Mouse (Mus musculus): Measurements from ENCODE around the gene Gpr89. TPM values are rescaled to one million over a fixed set of nuclear protein-coding genes. Genes with fewer than 3 reads are reported as not detected.

The Gpr89 gene
- polyA plus RNA-seq, 1 experiment from 2014 or later: 41.5 TPM

DNA sequence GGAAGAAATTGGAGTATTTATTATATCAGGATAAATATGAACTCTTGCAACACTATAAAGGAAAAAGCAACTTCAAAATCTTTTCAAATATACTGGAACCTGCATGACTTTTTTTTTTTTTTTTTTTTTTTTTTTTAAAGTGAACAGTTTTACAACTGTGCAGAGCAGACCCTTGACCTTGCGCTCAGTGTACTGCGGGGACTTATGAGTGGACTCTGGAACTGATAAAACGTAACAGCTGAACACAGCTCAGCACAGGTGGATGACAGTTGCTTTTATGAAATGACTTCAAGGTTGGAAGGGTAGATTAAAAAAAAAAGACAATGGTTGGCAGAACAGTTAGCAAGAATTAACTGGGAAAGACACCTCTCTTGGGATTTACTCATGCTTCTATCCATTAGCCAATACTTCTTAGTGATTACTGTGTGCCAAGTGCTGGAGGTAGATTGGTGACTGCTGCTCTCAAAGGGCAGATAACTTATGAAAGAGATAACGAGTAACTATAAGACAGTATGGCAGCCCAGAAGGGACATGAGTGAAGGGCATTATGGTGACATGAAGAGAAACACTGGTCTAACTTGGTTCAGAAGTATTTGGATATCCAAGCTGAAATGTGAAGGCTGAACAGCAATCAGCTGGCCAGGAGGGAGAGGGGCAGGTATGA, 2.7 kb downstream of the Gpr89 start:
- no peak for ATAC-seq (ENCODE audit: low FRiP score, low read depth)
- 84% methylated on average over 4 of the region's 4 CpGs for WGBS

GRCm38 (mm10) chr3:96883690-96884089, 21.5 kb downstream of the Gpr89 start:
- Histone ChIP-seq H3K27ac (no peak overlapping the region), H3K36me3 (peaks cover 61% of the 10 kb centered on the region), H3K4me2 (replicated peaks) (no peak overlapping the region), H3K4me1 (no peaks in the 10 kb centered on the region), H3K4me3 (no peak overlapping the region), H3K27me3 (no peaks in the 10 kb centered on the region), H3K9me3 (no peaks in the 10 kb centered on the region), H3K9ac (no peak overlapping the region)
- ATAC-seq (ENCODE audit: low FRiP score, low read depth): no peak
- WGBS: 95% methylated on average over 7 of the region's 7 CpGs

More for the DNA sequence above, 2.7 kb downstream of the Gpr89 start:
- H3K4me1 ChIP-seq: peaks cover 7% of the 10 kb centered on the region
- H3K4me2 ChIP-seq (replicated peaks): no peak overlapping the region
- H3K36me3 ChIP-seq: peaks cover 8% of the 10 kb centered on the region
- peaks cover 15% of the 10 kb centered on the region for H3K27me3 ChIP-seq
- H3K27ac ChIP-seq: no peak overlapping the region
- H3K9ac ChIP-seq: no peak overlapping the region
- H3K4me3 ChIP-seq: no peak overlapping the region
- H3K9me3 ChIP-seq: no peaks in the 10 kb centered on the region

GRCm38 (mm10) chr3:96882061-96882849, 22.9 kb downstream of the Gpr89 start:
- no peaks in the 10 kb centered on the region for H3K27me3 ChIP-seq
- peaks cover 60% of the 10 kb centered on the region for H3K36me3 ChIP-seq
- no peaks in the 10 kb centered on the region for H3K4me1 ChIP-seq
- no peak overlapping the region for H3K4me3 ChIP-seq
- H3K4me2 ChIP-seq (replicated peaks): no peak overlapping the region
- WGBS: 95% methylated on average over 14 of the region's 14 CpGs
- no peaks in the 10 kb centered on the region for H3K9me3 ChIP-seq
- no peak overlapping the region for H3K9ac ChIP-seq
- no peak overlapping the region for H3K27ac ChIP-seq
- ATAC-seq (ENCODE audit: low FRiP score, low read depth): no peak

- no peaks in the 10 kb centered on the region for H3K9me3 ChIP-seq
- H3K4me1 ChIP-seq: no peaks in the 10 kb centered on the region
- H3K9ac ChIP-seq: no peak overlapping the region
- no peaks in the 10 kb centered on the region for H3K27me3 ChIP-seq
- H3K4me3 ChIP-seq: no peak overlapping the region
- no peak for ATAC-seq (ENCODE audit: low FRiP score, low read depth)
- H3K36me3 ChIP-seq: peaks cover 55% of the 10 kb centered on the region
- H3K27ac ChIP-seq: no peak overlapping the region
- H3K4me2 ChIP-seq (replicated peaks): no peak overlapping the region
- 82% methylated on average over 6 of the region's 6 CpGs for WGBS
Observed at GRCm38 (mm10) chr3:96881557-96881956, 23.6 kb downstream of the Gpr89 start.

DNA sequence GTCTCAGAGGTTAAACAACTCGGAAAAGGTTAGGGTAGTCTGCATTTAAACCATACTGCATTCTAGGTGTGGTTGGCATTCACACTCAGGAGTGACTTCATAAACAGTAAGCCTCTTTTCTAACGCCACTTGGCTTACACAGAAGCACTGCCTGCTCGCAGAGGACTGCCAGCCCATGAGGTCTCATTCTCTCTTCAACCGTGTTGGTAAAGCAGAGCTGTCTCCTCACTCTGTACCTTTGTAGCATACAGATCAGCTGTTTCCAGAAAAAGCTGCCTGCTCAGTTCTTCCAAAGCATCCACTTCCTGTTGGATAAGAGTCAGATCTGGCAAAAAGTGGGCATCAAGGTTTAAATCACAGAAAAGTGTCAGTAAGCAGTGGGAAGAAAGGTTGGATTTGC, 24.8 kb downstream of the Gpr89 start:
- WGBS: 86% methylated on average over 4 of the region's 4 CpGs
- H3K9me3 ChIP-seq: no peaks in the 10 kb centered on the region
- no peak overlapping the region for H3K4me3 ChIP-seq
- H3K36me3 ChIP-seq: peaks cover 51% of the 10 kb centered on the region
- no peak for ATAC-seq (ENCODE audit: low FRiP score, low read depth)
- H3K9ac ChIP-seq: no peak overlapping the region
- H3K27me3 ChIP-seq: no peaks in the 10 kb centered on the region
- no peaks in the 10 kb centered on the region for H3K4me1 ChIP-seq
- no peak overlapping the region for H3K27ac ChIP-seq
- H3K4me2 ChIP-seq (replicated peaks): no peak overlapping the region

- H3K27me3 ChIP-seq: no peaks in the 10 kb centered on the region
- H3K4me2 ChIP-seq (replicated peaks): no peak overlapping the region
- no peak for ATAC-seq (ENCODE audit: low FRiP score, low read depth)
- H3K9me3 ChIP-seq: no peaks in the 10 kb centered on the region
- peaks cover 58% of the 10 kb centered on the region for H3K36me3 ChIP-seq
- H3K9ac ChIP-seq: no peak overlapping the region
- 87% methylated on average over 9 of the region's 9 CpGs for WGBS
- no peak overlapping the region for H3K27ac ChIP-seq
- H3K4me1 ChIP-seq: no peaks in the 10 kb centered on the region
- H3K4me3 ChIP-seq: no peak overlapping the region
Observed at GRCm38 (mm10) chr3:96879536-96879935, 25.6 kb downstream of the Gpr89 start.

DNA sequence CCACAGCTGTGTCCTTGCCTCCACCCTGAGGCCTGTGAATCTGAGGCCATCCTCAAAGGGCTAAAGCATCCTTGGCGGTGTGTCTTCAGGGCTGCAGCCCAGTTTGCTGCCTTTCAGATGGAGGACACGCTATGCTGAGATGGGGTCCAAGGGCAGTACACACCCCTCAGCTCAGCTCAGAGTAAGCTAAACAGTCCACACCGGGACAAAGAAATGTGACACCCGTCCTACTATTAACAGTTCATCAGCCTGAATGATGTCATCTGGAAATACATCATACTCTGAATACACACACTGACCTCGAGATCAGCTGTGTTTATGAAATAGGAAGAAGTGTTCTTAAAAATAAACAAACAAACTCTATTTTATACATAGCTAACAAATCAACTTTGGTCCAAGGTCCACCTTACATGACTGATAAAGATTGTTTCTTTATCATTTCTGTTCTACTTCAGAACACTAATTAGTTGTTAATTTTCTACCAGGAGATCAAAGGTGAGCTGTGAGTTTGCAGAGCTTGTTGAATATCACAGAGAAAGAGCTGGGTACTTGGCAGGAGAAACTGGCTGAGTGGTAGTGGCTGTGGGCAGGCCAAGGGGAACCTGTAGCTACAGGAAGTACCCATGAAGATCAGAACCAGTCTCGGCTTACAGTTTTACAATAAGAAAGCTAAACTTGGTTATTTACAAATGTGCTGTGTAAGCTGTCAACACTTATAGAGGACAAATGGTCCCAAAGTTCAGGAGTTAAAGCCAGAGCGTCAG, 30.2 kb downstream of the Gpr89 start:
- H3K4me1 ChIP-seq: no peaks in the 10 kb centered on the region
- H3K9me3 ChIP-seq: no peaks in the 10 kb centered on the region
- 79% methylated on average over 7 of the region's 7 CpGs for WGBS
- no peak overlapping the region for H3K4me3 ChIP-seq
- no peak overlapping the region for H3K4me2 ChIP-seq (replicated peaks)
- no peak for ATAC-seq (ENCODE audit: low FRiP score, low read depth)
- no peak overlapping the region for H3K27ac ChIP-seq
- no peaks in the 10 kb centered on the region for H3K27me3 ChIP-seq
- H3K9ac ChIP-seq: no peak overlapping the region
- H3K36me3 ChIP-seq: peaks cover 70% of the 10 kb centered on the region

GRCm38 (mm10) chr3:96872501-96872900, 32.6 kb downstream of the Gpr89 start:
- no peaks in the 10 kb centered on the region for H3K9me3 ChIP-seq
- H3K9ac ChIP-seq: no peak overlapping the region
- no peaks in the 10 kb centered on the region for H3K27me3 ChIP-seq
- no peak overlapping the region for H3K4me3 ChIP-seq
- peaks cover 74% of the 10 kb centered on the region for H3K36me3 ChIP-seq
- H3K4me2 ChIP-seq (replicated peaks): no peak overlapping the region
- H3K4me1 ChIP-seq: no peaks in the 10 kb centered on the region
- no peak overlapping the region for H3K27ac ChIP-seq
- WGBS: 90% methylated on average over 8 of the region's 8 CpGs
- no peak for ATAC-seq (ENCODE audit: low FRiP score, low read depth)

- H3K4me1 ChIP-seq: no peaks in the 10 kb centered on the region
- no peak for ATAC-seq (ENCODE audit: low FRiP score, low read depth)
- H3K4me2 ChIP-seq (replicated peaks): no peak overlapping the region
- no peak overlapping the region for H3K27ac ChIP-seq
- H3K9me3 ChIP-seq: no peaks in the 10 kb centered on the region
- H3K36me3 ChIP-seq: peaks cover 71% of the 10 kb centered on the region
- 84% methylated on average over 8 of the region's 8 CpGs for WGBS
- H3K27me3 ChIP-seq: no peaks in the 10 kb centered on the region
- H3K4me3 ChIP-seq: no peak overlapping the region
- H3K9ac ChIP-seq: no peak overlapping the region
Observed at GRCm38 (mm10) chr3:96871070-96871469, 34.1 kb downstream of the Gpr89 start.

DNA sequence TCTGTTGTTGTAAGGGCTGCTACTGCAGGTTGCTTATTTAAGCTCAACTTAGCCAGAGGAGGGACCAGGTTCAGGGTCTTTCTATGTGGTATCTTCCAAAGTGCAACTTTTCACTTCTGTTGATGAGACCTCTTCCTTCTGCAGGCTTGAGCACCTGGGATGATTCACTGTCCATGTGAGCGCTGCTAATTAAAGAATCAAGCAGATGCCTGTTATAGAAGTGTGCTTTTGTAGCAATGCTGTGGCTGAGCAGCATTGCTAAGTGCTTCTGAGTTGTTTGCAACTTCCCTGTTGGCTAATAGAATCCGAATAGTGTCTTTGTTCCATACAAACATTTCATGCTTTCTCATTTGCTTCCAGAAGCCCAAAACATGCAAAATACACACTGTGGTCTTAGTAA, 34.9 kb downstream of the Gpr89 start:
- Histone ChIP-seq H3K4me2 (replicated peaks) (no peak overlapping the region), H3K4me3 (no peak overlapping the region), H3K4me1 (no peaks in the 10 kb centered on the region), H3K36me3 (peaks cover 70% of the 10 kb centered on the region), H3K27ac (no peak overlapping the region), H3K9me3 (no peaks in the 10 kb centered on the region), H3K9ac (no peak overlapping the region), H3K27me3 (no peaks in the 10 kb centered on the region)
- ATAC-seq (ENCODE audit: low FRiP score, low read depth): no peak
- 91% methylated on average over 2 of the region's 2 CpGs for WGBS

GRCm38 (mm10) chr3:96869091-96869490, 36.1 kb downstream of the Gpr89 start:
- no peak overlapping the region for H3K9ac ChIP-seq
- H3K36me3 ChIP-seq: peaks cover 59% of the 10 kb centered on the region
- ATAC-seq (ENCODE audit: low FRiP score, low read depth): no peak

GRCm38 (mm10) chr3:96868566-96868965, 36.6 kb downstream of the Gpr89 start:
- WGBS: 90% methylated on average over 8 of the region's 8 CpGs
- Histone ChIP-seq H3K36me3 (peaks cover 55% of the 10 kb centered on the region), H3K27ac (no peak overlapping the region), H3K9me3 (no peaks in the 10 kb centered on the region), H3K4me1 (no peaks in the 10 kb centered on the region), H3K4me2 (replicated peaks) (no peak overlapping the region), H3K9ac (no peak overlapping the region), H3K4me3 (no peak overlapping the region), H3K27me3 (no peaks in the 10 kb centered on the region)
- ATAC-seq (ENCODE audit: low FRiP score, low read depth): no peak

More at GRCm38 (mm10) chr3:96869091-96869490, 36.1 kb downstream of the Gpr89 start:
- Histone ChIP-seq H3K27ac (no peak overlapping the region), H3K4me3 (no peak overlapping the region), H3K27me3 (no peaks in the 10 kb centered on the region), H3K4me1 (no peaks in the 10 kb centered on the region), H3K4me2 (replicated peaks) (no peak overlapping the region), H3K9me3 (no peaks in the 10 kb centered on the region)
- 90% methylated on average over 7 of the region's 7 CpGs for WGBS

Measured in limb, embryonic 13.5 days (tissue).